Mouse (Mus musculus): ENCODE measurements around the gene Cyp4v3.

Gene Cyp4v3

DNA sequence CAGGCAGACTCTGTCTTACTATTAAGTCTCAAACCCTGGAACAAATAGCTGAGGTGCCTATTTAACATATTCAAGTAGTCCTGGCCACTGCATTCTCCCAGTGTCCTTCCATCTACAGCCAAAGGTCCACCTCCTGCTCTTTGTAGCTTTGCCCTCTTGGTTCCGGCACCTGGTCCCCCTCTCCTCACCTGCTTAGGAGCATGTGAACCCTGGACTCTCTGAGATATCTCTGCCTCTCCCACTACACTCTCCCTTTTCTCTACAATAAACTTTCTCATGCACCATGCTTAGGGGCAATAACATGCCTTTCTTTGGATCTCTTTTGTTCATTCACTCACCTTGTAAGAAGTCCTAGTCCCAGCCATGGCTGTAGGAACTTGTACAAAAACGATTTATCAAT is 11.7 kb downstream of the Cyp4v3 start:
- in situ Hi-C loops (cut with MboI, MseI) = no loop called here

DNA sequence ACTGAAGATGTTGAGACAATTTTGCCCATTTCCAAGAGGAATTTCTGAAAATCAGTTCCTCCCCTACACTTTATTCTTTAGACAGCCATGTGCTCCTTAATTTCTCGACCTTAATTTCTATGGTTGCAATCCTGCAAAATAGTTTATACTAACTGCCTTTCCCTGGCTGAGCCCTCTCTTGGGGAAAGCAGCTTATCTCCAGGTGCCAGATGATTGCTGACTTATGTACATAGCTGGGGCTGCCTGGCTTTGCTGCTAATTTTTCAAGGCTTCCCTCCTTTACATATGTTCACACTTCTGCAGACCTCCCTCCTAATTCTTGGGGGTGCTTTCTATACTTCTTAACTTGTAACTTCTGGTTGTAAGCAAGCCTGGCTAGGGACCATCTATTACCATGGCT is 12.1 kb downstream of the Cyp4v3 start:
- in situ Hi-C loops (cut with MboI, MseI) = no loop called here

- in situ Hi-C loops (cut with MboI, MseI) = no loop called here
Measured at GRCm38 (mm10) chr8:45310967-45311366, 22.0 kb downstream of the Cyp4v3 start.

DNA sequence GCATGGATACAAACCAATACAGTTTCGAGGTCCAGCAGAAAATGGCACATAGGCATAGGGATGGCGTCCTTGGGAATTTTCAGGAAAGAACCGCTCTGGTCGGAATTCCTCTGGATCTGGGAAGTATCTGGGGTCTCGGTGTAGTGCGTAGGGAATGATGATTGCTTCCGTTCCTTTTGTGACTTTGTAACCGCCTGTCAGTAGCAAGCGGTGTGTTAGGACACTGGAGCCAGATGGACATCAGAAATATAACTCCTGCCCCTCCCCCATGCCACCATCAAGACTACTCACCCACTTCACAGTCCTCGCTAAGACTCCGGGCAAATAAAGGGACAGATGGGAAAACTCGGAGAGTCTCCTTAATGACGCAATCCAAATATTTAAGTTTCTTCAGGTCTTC is 24.6 kb downstream of the Cyp4v3 start, which contains the start of gene Gm45753:
Gm45753 (minus strand) TSS at position 101 of the 400 bp plus-strand sequence.
- in situ Hi-C loops (cut with MboI, MseI) = no loop called here

- in situ Hi-C loops (cut with MboI, MseI) = no loop called here
Measured at GRCm38 (mm10) chr8:45305479-45305878, 27.5 kb downstream of the Cyp4v3 start.

DNA sequence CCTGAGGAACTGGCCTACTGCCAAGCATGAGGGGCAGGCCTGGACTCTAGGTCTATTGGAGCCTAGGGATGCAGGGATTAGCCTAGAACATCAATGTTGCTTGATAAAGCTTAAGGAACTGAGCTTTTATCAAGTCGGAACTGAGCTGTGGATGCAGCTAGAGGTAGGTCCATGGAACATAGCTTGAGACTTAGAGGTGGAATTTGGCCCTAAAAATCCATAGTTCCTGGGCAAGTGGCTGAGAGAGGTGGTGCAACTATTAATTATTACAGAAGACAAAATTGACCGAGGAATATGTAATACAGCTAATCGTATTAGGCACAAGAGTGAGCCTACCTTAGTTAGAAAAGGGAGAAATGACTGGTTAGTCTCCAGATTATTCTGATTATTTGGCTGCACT is 28.7 kb downstream of the Cyp4v3 start:
- in situ Hi-C loops (cut with MboI, MseI) = no loop called here

- in situ Hi-C loops (cut with MboI, MseI) = no loop called here
Measured at GRCm38 (mm10) chr8:45302390-45302789, 30.6 kb downstream of the Cyp4v3 start.

GRCm38 (mm10) chr8:45295276-45295675 is 37.7 kb downstream of the Cyp4v3 start:
- in situ Hi-C loops (cut with MboI, MseI) = loop anchor here in 1 of 2 experiments (5.0 kb wide), 1 partner anchor 97 kb away; no protein-coding TSS in a partner anchor

DNA sequence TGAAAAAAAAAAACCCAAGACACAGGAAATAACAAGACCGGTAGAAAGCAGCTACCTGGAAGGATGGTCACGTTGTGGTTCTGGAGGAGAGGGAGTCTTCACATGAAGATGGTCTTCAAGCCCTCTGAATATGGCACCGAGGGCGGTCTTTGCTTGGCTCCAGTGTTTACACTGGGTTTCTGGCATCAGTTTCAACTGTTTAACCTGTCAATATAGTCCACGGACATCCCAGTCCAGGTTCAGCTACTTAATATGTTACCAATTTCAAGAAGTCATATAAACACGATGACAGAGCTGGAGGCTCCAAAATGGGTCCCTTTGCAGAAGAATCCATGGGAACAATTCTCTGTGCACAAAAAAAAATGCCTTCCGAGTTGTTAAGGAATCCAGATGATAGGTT is 38.3 kb downstream of the Cyp4v3 start, which contains the start of gene Klkb1:
Klkb1 (minus strand) TSS at position 173 of the 400 bp plus-strand sequence.
- in situ Hi-C loops (cut with MboI, MseI) = loop anchor here in 1 of 2 experiments (5.0 kb wide), 1 partner anchor 98 kb away; no protein-coding TSS in a partner anchor

DNA sequence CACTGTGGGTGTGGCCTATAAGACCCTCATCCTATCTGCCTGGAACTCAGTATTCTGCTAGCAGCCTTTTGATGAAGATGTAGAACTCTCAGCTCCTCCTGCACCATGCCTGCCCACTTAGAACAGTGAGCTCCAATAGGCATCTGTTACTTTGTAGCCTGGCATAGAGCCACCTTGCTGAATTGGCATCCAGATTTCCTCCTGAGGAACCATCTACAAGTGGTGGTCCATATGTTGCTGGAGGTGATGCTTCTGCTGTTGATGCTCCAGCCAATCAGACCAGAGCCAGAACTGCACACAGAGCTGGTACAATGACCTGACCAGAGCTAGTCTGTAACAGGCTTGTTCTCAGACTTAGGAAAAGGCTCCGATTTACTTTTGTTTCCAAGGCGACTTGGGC is 41.2 kb downstream of the Cyp4v3 start:
- in situ Hi-C loops (cut with MboI, MseI) = no loop called here

GRCm38 (mm10) chr8:45281630-45282029 is 51.4 kb downstream of the Cyp4v3 start:
- in situ Hi-C loops (cut with MboI, MseI) = no loop called here

- in situ Hi-C loops (cut with MboI, MseI) = no loop called here
Measured at GRCm38 (mm10) chr8:45277453-45277852, 55.6 kb downstream of the Cyp4v3 start.

DNA sequence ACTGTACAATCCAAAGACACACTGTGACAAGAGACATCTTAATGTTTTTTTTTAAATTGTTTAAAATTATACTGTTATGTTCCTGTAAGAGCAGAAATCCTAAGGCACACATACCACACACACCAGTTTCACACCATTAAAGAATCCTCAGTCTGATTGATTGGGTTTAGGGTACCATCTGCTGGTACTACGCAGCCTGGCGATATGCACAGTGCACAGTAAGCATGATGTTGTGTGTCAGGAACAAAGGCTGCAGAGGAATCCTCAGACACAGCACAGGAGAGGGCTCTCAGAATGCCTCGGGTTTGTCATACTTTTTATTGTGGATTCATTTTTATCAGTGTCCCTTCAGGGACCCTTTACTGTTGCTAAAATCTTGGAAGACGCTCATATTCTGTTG is 58.7 kb downstream of the Cyp4v3 start:
- in situ Hi-C loops (cut with MboI, MseI) = no loop called here

DNA sequence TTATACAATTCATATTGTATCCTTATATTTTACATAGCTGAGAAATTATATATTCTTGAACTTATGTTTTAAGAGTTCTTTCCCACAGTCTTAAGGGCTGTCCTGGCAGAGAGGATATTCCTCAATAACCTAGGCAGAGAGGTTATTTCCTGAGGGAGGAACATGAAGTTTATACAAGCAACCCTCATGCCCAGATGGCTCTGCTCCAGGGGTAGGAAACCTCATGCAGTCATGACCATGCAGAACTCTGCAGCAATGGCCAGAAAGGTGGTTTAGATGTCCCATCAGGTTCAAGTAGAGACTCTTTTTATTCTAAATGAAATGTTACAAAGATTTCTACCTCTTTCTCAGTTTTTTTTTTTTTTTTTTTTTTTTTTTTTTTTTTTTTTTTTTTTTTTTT is 64.0 kb downstream of the Cyp4v3 start:
- in situ Hi-C loops (cut with MboI, MseI) = no loop called here

DNA sequence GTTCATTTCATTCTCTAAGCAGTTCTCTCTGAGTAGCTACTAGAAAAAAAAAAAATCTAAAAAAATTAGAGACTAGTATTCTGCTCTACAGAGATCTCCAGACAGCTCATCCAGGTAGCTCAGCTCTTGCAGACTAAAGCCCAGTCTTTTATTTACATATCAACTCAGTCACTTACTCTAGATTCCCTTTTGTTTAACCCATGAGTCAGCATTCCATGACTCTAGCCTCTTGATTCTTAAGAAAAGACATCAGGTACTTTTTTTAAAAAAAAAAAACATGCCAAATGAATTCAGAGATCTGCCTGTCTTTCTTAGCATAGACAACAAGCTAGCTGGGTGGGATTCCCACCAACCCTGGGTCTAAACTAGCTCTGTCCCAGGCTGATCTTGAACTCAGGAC is 64.5 kb downstream of the Cyp4v3 start:
- in situ Hi-C loops (cut with MboI, MseI) = no loop called here

- in situ Hi-C loops (cut with MboI, MseI) = no loop called here
Measured at GRCm38 (mm10) chr8:45267611-45268391, 65.2 kb downstream of the Cyp4v3 start.

- in situ Hi-C loops (cut with MboI, MseI) = no loop called here
Measured at GRCm38 (mm10) chr8:45266993-45267392, 66.0 kb downstream of the Cyp4v3 start.

DNA sequence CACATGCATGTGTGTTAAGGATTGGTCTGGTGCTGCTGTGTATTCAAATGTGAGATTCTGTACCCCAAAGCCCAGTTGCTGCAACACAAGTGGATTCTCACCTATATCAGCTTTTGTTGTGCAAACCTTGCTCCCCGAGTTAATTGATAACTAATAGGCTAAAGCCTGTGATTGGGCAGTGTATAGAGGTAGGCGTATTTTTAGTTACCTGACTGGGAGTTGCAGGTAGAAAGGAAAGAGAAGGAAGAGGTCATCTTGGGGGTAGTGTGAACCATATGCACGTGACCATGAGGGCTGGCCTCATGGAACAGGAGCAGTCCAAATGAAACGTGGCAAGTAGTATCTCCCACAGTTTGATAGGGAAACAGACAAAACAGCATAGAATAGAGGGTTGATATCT is 68.1 kb downstream of the Cyp4v3 start:
- in situ Hi-C loops (cut with MboI, MseI) = no loop called here

GRCm38 (mm10) chr8:45262851-45263250 is 70.2 kb downstream of the Cyp4v3 start:
- in situ Hi-C loops (cut with MboI, MseI) = no loop called here

DNA sequence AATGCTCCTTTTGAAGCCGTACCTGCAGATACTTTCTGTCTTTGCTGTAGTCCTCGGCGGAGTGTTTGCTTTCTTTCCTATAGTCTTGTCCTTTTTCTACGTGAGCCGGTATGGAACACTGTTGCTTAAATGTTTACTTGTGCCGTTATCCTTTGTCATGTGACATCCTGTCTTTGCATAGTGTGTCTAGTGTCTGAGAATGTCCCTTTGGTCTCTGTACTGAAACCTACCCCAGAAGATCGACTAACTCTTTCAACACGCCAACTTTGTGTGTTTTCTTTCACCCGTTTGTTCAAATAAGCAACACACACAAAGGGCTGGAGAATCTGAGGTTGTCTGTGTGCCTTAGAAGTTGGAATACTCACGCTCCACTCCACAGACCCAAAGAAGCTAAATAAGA is 71.1 kb downstream of the Cyp4v3 start, which contains the start of gene F11:
F11 (minus strand) TSS at position 112 of the 400 bp plus-strand sequence.
- in situ Hi-C loops (cut with MboI, MseI) = no loop called here

DNA sequence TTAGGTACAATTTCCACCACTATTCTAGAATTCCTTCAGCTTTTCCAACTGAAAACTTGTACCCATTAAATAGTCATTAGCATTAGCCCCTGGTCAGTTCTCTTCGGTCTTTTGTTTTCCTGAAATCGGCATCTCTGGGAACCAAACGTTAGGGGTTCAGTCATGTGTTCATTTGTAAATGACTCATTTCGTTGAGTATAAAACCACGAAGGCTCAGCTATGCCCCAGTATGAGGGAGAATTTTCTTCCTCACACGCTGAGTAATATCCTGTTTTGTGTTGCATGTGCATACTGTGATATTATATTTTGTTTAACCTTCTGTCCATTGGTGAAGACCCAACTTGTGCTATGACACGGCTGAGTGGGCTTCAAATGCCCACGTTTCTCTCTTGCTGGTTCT is 74.6 kb downstream of the Cyp4v3 start:
- in situ Hi-C loops (cut with MboI, MseI) = no loop called here

GRCm38 (mm10) chr8:45255040-45255439 is 78.0 kb downstream of the Cyp4v3 start:
- in situ Hi-C loops (cut with MboI, MseI) = no loop called here
